Mouse (Mus musculus) liver, embryonic 14.5 days (tissue): ENCODE data around the gene Crim1. TPM values are rescaled to one million over a fixed set of nuclear protein-coding genes. Genes with fewer than 3 reads are reported as not detected.

Experiments used
- ATAC-seq: fragments of 200-750 bp; cut with Nextera tagmentation; 2 replicates; pipeline ENCODE4 v1.8.0; 2017; ENCODE audit warnings: moderate number of reproducible peaks, mild to moderate bottlenecking, moderate library complexity; ENCODE audit not compliant: insufficient read depth
- DNase-seq, 3 experiments: peaks; one replicate each; pipeline ENCODE4 v3.0.0-alpha.2; 2012 to 2013; ENCODE audit warnings: low read depth in 3 of 3, low spot score in 3 of 3
- H3K27ac ChIP-seq: fragments of 300-500 bp; sonication (generic); 2 replicates; pipeline ENCODE4 v1.5.1; 2014; ENCODE audit warnings: moderate library complexity, mild to moderate bottlenecking, control low read depth, inconsistent platforms
- H3K27me3 ChIP-seq: fragments of 300-500 bp; sonication (generic); 2 replicates; pipeline ENCODE4 v1.6.1; 2014; ENCODE audit warnings: mild to moderate bottlenecking, low read length, moderate library complexity; ENCODE audit not compliant: control insufficient read depth, insufficient read depth
- H3K36me3 ChIP-seq: fragments of 300-500 bp; sonication (generic); replicated peaks from 2 replicates; pipeline ENCODE4 v1.6.1; 2014; ENCODE audit warnings: low read depth; ENCODE audit not compliant: control insufficient read depth, insufficient read depth
- H3K4me1 ChIP-seq, 2 experiments: fragments of 200-500 bp in 1 of 2; fragments of 300-500 bp in 1 of 2; sonication (generic) in 1 of 2; replicated peaks; 2 replicates each; pipeline ENCODE4 v1.6.1; 2012 to 2014; ENCODE audit warnings: antibody characterized with exemption in 1 of 2, inconsistent platforms in 1 of 2, low read length in 1 of 2; ENCODE audit not compliant: control insufficient read depth in 2 of 2, insufficient read depth in 2 of 2
- H3K4me2 ChIP-seq: fragments of 300-500 bp; sonication (generic); 2 replicates; pipeline ENCODE4 v1.6.1; 2014; ENCODE audit warnings: low read depth, mild to moderate bottlenecking, control low read depth, moderate library complexity
- H3K4me3 ChIP-seq, 2 experiments: fragments of 200-500 bp in 1 of 2; fragments of 300-500 bp in 1 of 2; sonication (generic) in 1 of 2; 2 replicates each; pipeline ENCODE4 v1.5.1; 2012 to 2014; ENCODE audit warnings: low read depth in 2 of 2, low read length in 2 of 2, mild to moderate bottlenecking in 2 of 2, control low read depth in 1 of 2, inconsistent platforms in 1 of 2, moderate library complexity in 1 of 2; ENCODE audit not compliant: insufficient read depth in 1 of 2
- H3K9ac ChIP-seq: fragments of 300-500 bp; sonication (generic); replicated peaks from 2 replicates; pipeline ENCODE4 v1.6.1; 2014; ENCODE audit warnings: mild to moderate bottlenecking, control low read depth, moderate library complexity
- H3K9me3 ChIP-seq: fragments of 300-500 bp; sonication (generic); 2 replicates; pipeline ENCODE4 v1.6.1; 2016; ENCODE audit warnings: low read length, mixed read lengths; ENCODE audit not compliant: control insufficient read depth
- CTCF ChIP-seq: IDR thresholded peaks from 2 replicates; pipeline ENCODE4 v1.5.1; 2016; ENCODE audit warnings: antibody characterized with exemption, low read depth, control low read depth
- EP300 ChIP-seq: IDR thresholded peaks from 2 replicates; pipeline ENCODE4 v1.6.1; 2016; ENCODE audit warnings: antibody characterized with exemption, low read depth
- WGBS: fragments of 180-500 bp; shearing (Covaris S2); extraction: QIAGEN DNeasy Blood & Tissue Kit; methylation state at CpG from one replicate; pipeline ENCODE4 v1.1.7; 2014; ENCODE audit not compliant: insufficient replicate concordance; 5-methylcytosine and 5-hydroxymethylcytosine counted together
- polyA plus RNA-seq, 2 experiments: library from polyadenylated mRNA; depleted of rRNA in 1 of 2; stranded (reverse) in 1 of 2; unstranded in 1 of 2; fragments of >200 nt; fragmentation: Nextera tagmentation in 1 of 2; extraction: Ambion mirVana in 1 of 2; gene quantifications; 2 replicates each; pipeline versions ENCODE4 v1.2.1 to v1.2.3; 2012 to 2014

The Crim1 gene
- polyA plus RNA-seq, 2 experiments = 0.74 to 0.95 TPM

DNA sequence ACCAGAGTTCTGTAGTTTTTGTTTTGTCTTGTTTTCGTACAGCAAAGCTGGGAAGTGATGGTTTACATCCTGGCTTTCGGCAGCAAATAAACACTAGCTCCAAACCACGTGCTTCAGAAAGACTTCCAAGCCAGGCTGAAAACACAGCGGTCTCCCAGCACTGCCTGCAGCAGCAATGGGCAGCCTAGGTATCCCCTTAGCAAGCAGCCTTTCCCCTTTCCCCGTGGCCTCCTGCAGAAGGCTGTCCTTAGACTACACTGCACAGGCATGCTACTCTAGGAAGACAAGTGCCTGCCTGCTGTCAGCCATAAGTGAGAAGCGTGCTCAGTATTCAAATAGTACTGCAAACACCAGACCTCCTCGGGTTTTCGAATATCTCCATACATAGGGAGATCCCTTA, 176.5 kb downstream of the Crim1 start:
- Histone ChIP-seq H3K9ac (no peak overlapping the region), H3K4me1 (no peaks in the 10 kb centered on the region; a peak in 1 of 4 replicates), H3K9me3 (no peaks in the 10 kb centered on the region), H3K36me3 (no peaks in the 10 kb centered on the region; the same call in 1 of the 2 replicates), H3K4me3 (no peak overlapping the region), H3K4me2 (no peak overlapping the region), H3K27ac (no peak overlapping the region), H3K27me3 (no peaks in the 10 kb centered on the region)
- no peak for ATAC-seq
- no peak for DNase-seq
- 68% methylated on average over 8 of the region's 8 CpGs for WGBS
- TF ChIP-seq CTCF = no peak
- TF ChIP-seq EP300 = no peak

DNA sequence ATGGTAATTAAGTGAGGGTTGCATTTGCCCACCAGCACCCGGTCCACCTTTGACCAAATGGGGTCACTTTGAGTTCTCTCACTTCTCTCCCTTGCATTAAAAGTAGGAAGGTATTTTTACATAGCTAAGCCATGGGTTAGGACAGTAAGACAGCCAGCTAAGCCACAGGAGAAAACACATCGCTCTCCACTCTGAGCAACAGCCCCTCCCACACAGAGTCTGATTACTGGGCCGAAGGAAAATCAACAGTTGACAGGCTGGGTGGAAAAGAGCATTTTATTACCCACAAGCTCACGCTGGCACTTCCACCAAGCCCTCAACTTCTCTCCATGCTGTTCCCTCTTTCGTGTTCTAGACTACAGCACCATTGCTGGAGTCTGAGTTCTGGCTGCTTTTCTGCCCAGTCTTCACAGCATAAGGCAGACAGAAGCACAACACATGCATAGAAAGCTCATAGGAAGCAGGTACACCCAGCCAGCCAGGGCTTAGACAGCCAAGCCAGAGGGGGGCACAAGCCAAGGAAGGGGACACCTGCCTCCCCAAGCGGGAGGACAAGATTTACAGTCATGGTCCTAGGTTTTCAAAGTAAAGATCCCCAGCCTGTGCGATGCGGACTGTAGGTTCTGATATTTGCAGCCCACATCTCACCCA, 179.2 kb downstream of the Crim1 start:
- Histone ChIP-seq H3K36me3 (no peaks in the 10 kb centered on the region; the same call in 1 of the 2 replicates), H3K27ac (no peak overlapping the region), H3K4me1 (no peaks in the 10 kb centered on the region; a peak in 2 of 4 replicates), H3K9ac (no peak overlapping the region), H3K4me3 (no peak overlapping the region), H3K27me3 (no peaks in the 10 kb centered on the region), H3K4me2 (no peak overlapping the region), H3K9me3 (no peaks in the 10 kb centered on the region)
- ATAC-seq = no peak
- DNase-seq = no peak
- 69% methylated on average over 8 of the region's 8 CpGs for WGBS
- TF ChIP-seq EP300 = no peak
- TF ChIP-seq CTCF = no peak

DNA sequence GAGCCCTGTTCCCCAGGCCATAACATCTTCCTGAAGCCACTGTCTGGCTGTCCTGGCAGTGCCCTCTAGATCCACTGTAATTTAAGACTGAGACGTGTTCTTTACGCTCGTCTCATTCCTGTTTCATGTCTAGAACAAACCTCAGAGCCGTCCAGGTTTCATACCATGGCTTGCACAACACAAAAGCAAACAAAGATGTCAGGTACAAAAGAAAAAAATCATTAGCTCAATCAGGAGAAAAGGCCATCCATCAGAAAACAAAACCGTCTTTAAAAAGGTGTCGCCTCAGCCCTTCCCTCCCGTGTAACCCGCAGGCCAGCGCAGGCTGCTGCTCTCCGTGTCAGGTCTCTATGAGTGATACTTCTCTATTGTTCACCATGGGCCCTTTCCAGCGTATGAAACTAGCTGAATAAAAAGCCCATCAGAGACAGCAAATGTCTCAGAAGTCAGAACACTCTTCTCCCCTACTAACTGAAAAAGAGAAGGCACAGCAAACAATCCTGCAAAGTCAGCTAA, 179.7 kb downstream of the Crim1 start:
- Histone ChIP-seq H3K4me3 (no peak overlapping the region), H3K9me3 (no peaks in the 10 kb centered on the region), H3K27me3 (no peaks in the 10 kb centered on the region), H3K27ac (no peak overlapping the region), H3K36me3 (no peaks in the 10 kb centered on the region; the same call in 1 of the 2 replicates), H3K4me1 (no peaks in the 10 kb centered on the region; a peak in 2 of 4 replicates), H3K9ac (no peak overlapping the region), H3K4me2 (no peak overlapping the region)
- TF ChIP-seq CTCF (no peak), EP300 (no peak)
- 83% methylated on average over 11 of the region's 11 CpGs for WGBS
- no peak for DNase-seq
- no peak for ATAC-seq

DNA sequence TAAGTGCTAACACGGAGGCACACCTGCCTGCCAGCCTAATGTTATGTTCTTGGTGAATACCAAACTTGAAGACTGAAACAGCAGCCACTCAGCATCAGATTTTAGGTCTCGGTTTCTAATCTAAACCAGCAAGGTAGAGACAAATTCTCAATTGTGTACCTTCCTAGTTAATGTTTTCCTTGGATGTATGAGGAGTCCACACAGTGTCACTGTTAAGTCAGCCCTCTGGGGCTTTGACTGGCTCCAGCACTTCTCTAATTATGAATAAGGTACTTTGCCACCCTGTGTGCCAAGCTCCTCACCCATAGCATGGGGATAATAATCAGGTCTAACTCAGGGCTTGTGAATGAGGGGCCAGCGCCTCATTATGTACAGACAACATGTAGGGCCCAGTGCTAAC, 182.3 kb downstream of the Crim1 start:
- Histone ChIP-seq H3K4me2 (peak overlapping the region; percentile 4; the same call in 1 of the 2 replicates), H3K27me3 (no peaks in the 10 kb centered on the region), H3K36me3 (no peaks in the 10 kb centered on the region; the same call in 1 of the 2 replicates), H3K4me1 (no peaks in the 10 kb centered on the region; a peak in 2 of 4 replicates), H3K9me3 (no peaks in the 10 kb centered on the region), H3K27ac (no peak overlapping the region), H3K9ac (no peak overlapping the region), H3K4me3 (no peak overlapping the region)
- TF ChIP-seq CTCF (no peak), EP300 (no peak)
- no peak for DNase-seq
- peak; percentile 26; the same call in 1 of the 2 replicates for ATAC-seq
- WGBS = 70% methylated on average over 3 of the region's 3 CpGs

DNA sequence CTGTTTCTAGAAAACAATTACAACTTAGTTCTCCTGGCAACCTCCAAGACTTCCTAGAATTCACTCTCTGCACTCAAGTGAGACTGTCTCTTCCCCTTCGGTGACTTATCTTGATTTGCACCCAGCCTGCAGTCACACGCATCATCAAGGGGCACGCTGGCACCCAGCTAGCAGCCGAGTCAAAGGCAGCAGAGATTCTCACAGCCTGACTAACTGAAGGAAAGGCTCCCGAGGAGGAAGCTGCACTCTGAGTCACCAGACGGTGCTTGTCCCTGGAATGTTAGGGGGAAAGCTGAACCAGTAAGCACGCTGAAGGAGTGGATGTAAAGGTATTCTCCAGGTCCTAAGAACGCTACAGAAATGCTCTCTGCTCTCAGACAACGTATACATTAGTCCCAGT, 187.6 kb downstream of the Crim1 start:
- ATAC-seq (no peak), DNase-seq (no peak)

More for the DNA sequence above, 187.6 kb downstream of the Crim1 start:
- TF ChIP-seq EP300 (no peak), CTCF (no peak)
- 51% methylated on average over 9 of the region's 9 CpGs for WGBS
- no peaks in the 10 kb centered on the region for H3K27me3 ChIP-seq
- peaks cover 0 to 9% of the 10 kb centered on the region in 2 experiments; a peak in 2 of 4 replicates for H3K4me1 ChIP-seq
- H3K36me3 ChIP-seq = no peaks in the 10 kb centered on the region
- no peak overlapping the region for H3K4me2 ChIP-seq
- no peak overlapping the region for H3K27ac ChIP-seq
- H3K9me3 ChIP-seq = no peaks in the 10 kb centered on the region
- no peak overlapping the region for H3K9ac ChIP-seq
- H3K4me3 ChIP-seq = no peak overlapping the region
